Mouse (Mus musculus) A20 (cell line): ENCODE measurements around the gene Zfp97.
"Not testable (repeated sequence)": the region's sequence is repeated elsewhere in the genome, so short reads cannot be mapped to it uniquely, and the experiment has no call there.

Experiments
- DNase-seq: peaks from one replicate; pipeline ENCODE4 v3.0.0-alpha.2; 2011; ENCODE audit warnings: low read depth, low spot score

Gene Zfp97

GRCm38 (mm10) chr17:17120830-17121502, at the start of gene Zfp97:
TSS of gene Zfp97 (plus strand) at chr17:17121415.
- not testable (repeated sequence) for DNase-seq

- DNase-seq = not testable (repeated sequence)
Measured at GRCm38 (mm10) chr17:17178757-17179413, 57.7 kb downstream of the Zfp97 start.

DNA sequence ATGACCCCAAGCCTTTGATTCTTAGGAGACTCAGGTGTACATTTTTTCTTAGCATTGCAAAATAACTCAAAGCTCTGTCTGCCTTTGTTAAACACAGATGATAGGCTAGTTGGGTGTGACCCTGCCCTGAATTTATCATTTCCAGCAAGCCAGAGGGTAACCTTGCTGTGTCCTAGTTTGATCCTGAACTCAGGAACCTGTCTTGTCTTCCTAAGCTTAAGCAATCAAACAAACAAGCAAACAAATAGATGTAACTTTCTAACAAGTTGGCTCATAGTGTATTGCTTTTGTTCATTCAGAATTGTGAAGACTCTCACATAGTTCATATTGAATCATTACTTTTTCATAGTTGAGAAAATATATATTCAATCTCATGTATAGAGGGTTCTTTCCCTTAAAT, 73.5 kb downstream of the Zfp97 start:
- DNase-seq = not testable (repeated sequence)

DNA sequence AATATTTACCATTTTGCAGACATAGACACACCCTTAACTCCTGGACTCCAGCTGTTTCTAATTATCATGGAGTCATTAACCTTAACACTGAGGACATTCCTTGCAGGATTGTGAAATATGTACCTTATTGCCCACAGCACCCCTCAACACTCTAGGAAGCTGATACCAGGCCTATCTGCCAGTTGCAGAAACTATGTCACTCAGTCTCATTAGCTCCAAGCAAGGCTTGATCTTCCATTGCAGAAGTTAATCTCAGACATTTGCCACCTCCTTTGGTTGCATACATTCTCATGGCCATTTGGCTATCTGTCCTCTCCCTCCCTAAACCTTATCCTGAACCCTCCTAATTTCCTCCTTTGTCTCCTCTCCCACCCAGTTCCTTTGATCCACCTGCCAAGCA, 74.0 kb downstream of the Zfp97 start:
- DNase-seq = no peak

GRCm38 (mm10) chr17:17196111-17196510, 74.9 kb downstream of the Zfp97 start:
- not testable (repeated sequence) for DNase-seq
